Mouse (Mus musculus) kidney, adult 2 months (tissue): Measurements from ENCODE around the gene Acap1. TPM values are rescaled to one million over a fixed set of nuclear protein-coding genes. Genes with fewer than 3 reads are reported as not detected.
A peak's percentile ranks its signal among the peaks of the same experiment; 100 is the strongest.
"Not testable (repeated sequence)": the region's sequence is repeated elsewhere in the genome, so short reads cannot be mapped to it uniquely, and the experiment has no call there.

Experiments used
- DNase-seq: peaks from one replicate; pipeline ENCODE4 v3.0.0; 2021
- H3K27ac ChIP-seq: fragments of 200-500 bp; 2 replicates; pipeline ENCODE4 v1.5.1; 2012; ENCODE audit warnings: low read depth, low read length, control low read depth, inconsistent platforms; ENCODE audit not compliant: insufficient read depth
- H3K27me3 ChIP-seq: fragments of 200-500 bp; replicated peaks from 2 replicates; pipeline ENCODE4 v1.6.1; 2012; ENCODE audit warnings: mild to moderate bottlenecking, moderate library complexity, low read length, inconsistent platforms; ENCODE audit not compliant: control insufficient read depth, insufficient read depth
- H3K36me3 ChIP-seq: fragments of 200-500 bp; 2 replicates; pipeline ENCODE4 v1.6.1; 2012; ENCODE audit warnings: mild to moderate bottlenecking, moderate library complexity, low read length, inconsistent platforms; ENCODE audit not compliant: control insufficient read depth, insufficient read depth
- H3K4me1 ChIP-seq: fragments of 200-500 bp; 2 replicates; pipeline ENCODE4 v1.6.1; 2011; ENCODE audit warnings: low read length; ENCODE audit not compliant: control insufficient read depth, insufficient read depth
- H3K4me3 ChIP-seq: fragments of 200-500 bp; 2 replicates; pipeline ENCODE4 v1.5.1; 2011; ENCODE audit warnings: mild to moderate bottlenecking, low read depth, low read length, control low read depth; ENCODE audit not compliant: insufficient read depth
- CTCF ChIP-seq: fragments of 200-500 bp; conservative IDR thresholded peaks from 2 replicates; pipeline ENCODE4 v1.5.1; 2011; ENCODE audit warnings: low read depth, mild to moderate bottlenecking, control low read depth, low read length, moderate library complexity, mixed read lengths; ENCODE audit not compliant: insufficient read depth, insufficient read length
- POLR2A ChIP-seq: fragments of 200-500 bp; IDR thresholded peaks from one replicate; pipeline ENCODE4 v1.6.1; 2011; ENCODE audit warnings: low read depth, low read length, control low read depth
- WGBS: fragments of 180-500 bp; shearing (Covaris S2); methylation state at CpG from one replicate; pipeline ENCODE4 v1.1.7; 2018; 5-methylcytosine and 5-hydroxymethylcytosine counted together
- polyA plus RNA-seq: library from polyadenylated mRNA; depleted of rRNA; stranded (reverse); fragments of >200 nt; gene quantifications from 2 replicates; pipeline ENCODE4 v1.2.3, GENCODE M21; 2012

Gene Acap1
- polyA plus RNA-seq, 1 experiment = 6.1 TPM

DNA sequence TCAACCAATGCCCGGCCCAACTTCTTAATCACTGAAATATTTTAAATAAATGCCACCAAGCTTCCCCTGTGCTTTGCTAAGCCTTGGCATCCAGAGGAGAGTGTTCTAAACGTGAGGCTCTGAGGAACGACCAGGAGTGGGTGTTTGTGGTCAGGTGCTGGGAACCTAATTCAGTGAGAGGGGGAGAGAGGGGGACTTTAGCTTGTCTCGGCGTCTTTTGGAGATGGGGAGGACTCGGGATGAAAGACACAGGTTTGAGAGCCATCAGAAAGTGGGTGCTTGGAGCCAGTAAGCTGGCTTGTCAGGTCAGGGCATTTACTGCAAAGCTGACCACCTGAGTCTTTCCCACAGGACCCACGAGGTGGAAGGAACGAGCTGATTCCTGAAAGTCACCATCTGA is 36.4 kb upstream of the Acap1 start:
- H3K27me3 ChIP-seq = 0 out of 2 replicates have a peak, but pooled peaks cover 1% of the 10 kb centered on the region
- WGBS = 73% methylated on average over 8 of the region's 8 CpGs
- no peak for TF ChIP-seq POLR2A
- TF ChIP-seq CTCF = no peak
- H3K36me3 ChIP-seq = no peaks in the 10 kb centered on the region
- H3K4me1 ChIP-seq = peaks cover 5% of the 10 kb centered on the region
- DNase-seq = no peak
- H3K27ac ChIP-seq = no peak overlapping the region
- no peak overlapping the region for H3K4me3 ChIP-seq

DNA sequence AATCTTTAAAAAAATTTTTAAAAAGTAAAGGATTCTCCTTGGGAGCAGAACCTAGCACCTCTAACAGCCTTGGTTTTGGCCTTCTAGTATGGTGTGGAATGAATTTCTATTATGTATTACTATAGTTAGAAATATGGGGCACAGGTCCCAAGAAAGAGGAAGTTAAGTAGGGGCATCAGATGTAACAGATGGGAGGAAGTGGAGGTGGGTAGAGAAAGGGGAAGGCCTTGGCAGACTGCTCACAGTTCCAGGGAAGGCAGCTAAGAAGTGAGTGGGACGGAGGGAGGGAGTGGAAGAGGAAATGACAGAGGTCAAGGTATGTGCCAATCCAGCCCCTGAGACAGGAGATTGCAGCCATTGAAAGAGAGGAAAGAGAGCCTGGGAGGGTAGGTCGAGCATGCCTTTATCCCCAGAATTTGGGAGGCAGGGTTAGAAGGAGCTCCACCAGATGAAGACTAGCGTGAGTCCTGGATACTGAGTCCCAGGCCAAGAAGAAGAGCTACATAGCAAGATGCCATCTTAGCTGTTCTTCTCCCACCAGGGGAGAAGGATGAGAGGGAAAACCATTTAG is 35.7 kb upstream of the Acap1 start:
- Histone ChIP-seq H3K4me3 (no peak overlapping the region), H3K27ac (no peak overlapping the region), H3K4me1 (peaks cover 2% of the 10 kb centered on the region; the same call in 1 of the 2 replicates), H3K27me3 (0 out of 2 replicates have a peak, but pooled peaks cover under 1% of the 10 kb centered on the region), H3K36me3 (no peaks in the 10 kb centered on the region)
- TF ChIP-seq CTCF (no peak), POLR2A (no peak)
- WGBS = 71% methylated on average over 3 of the region's 3 CpGs
- DNase-seq = no peak

DNA sequence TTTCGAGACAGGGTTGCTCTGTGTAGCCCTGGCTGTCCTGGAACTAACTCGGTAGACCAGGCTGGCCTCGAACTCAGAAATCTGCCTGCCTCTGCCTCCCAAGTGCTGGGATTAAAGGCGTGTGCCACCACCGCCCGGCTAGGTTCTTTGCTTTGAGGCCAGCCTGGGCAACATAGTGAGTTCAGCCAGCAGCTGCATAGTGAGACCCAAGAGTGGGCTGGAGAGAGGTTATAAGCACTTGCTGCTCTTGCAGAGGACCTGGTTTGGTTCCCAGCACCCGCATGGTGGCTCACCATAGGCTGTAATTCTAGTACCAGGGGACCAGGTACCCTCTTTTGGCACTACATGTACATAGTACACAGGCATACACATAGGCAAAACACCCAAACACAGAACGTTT is 34.8 kb upstream of the Acap1 start:
- DNase-seq, H3K27ac ChIP-seq, H3K27me3 ChIP-seq, H3K36me3 ChIP-seq, H3K4me3 ChIP-seq, H3K4me1 ChIP-seq: not testable (repeated sequence)
- WGBS = 90% methylated on average over 8 of the region's 8 CpGs

DNA sequence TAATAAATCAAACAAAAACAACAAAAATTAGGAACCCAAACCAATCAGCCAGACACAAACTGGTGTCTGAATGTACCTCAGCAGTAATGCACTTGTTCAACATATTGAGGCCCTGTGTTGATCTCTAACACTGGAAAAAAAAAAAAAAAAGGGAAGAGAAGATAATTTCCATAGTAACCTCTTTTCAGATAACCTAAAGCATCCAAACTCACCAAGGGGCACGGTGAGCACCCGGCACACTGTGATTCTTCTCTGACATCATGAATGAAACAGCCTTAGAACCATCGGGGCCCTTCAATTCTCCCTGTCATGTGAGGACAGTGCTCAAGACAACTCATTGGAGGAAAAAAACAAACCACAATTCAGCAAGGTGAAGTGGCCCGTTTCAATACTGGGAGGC is 34.4 kb upstream of the Acap1 start:
- WGBS = 80% methylated on average over 4 of the region's 4 CpGs
- DNase-seq = no peak
- Histone ChIP-seq H3K36me3 (no peaks in the 10 kb centered on the region), H3K27ac (no peak overlapping the region), H3K27me3 (no peaks in the 10 kb centered on the region), H3K4me3 (no peak overlapping the region), H3K4me1 (no peaks in the 10 kb centered on the region; the same call in 1 of the 2 replicates)
- TF ChIP-seq POLR2A = no peak
- no peak for TF ChIP-seq CTCF

DNA sequence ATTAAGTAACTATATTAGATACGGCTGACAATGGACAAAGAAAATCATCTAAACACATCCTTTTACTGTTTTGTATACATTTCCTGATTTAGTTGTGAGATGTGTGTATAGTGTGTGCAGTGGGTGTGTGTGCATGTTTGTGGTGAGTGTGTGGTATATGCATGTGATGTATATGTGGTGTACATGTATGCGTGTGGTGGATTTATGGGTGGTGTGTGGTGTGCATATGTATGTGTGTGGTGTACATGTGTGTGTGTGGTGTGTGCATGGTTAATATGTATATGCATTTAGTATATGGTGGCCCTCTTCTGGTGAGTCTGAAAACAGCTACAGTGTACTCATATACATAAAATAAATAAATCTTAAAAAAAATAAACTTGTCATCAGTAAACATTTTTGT is 32.2 kb upstream of the Acap1 start:
- H3K27me3 ChIP-seq = no peaks in the 10 kb centered on the region
- WGBS = 98% methylated on average over 2 of the region's 2 CpGs
- peaks cover 3% of the 10 kb centered on the region; the same call in 1 of the 2 replicates for H3K4me1 ChIP-seq
- H3K36me3 ChIP-seq = no peaks in the 10 kb centered on the region
- TF ChIP-seq CTCF (no peak), POLR2A (no peak)
- no peak overlapping the region for H3K27ac ChIP-seq
- no peak overlapping the region for H3K4me3 ChIP-seq
- no peak for DNase-seq

DNA sequence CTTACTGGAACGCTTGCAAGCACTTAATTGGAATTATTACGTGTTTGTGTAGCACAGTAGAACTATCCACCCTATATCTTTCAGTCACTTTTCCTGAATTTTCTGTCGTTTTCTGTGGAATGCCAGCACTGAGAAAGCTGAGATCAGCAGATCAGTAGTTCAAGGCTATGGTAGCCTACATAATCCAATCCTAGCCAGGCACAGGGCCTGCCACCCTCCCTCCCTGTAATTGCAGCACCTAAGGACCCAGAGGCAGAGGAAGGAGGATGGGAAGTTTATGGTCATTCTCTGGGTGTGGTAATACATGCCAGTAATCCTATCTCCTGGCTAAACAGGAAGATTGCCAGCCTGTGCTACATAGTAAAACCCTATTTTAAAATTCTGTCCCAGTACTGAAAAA is 27.5 kb upstream of the Acap1 start:
- TF ChIP-seq CTCF (no peak), POLR2A (no peak)
- no peak for DNase-seq
- Histone ChIP-seq H3K27ac (peak overlapping the region; percentile 20; the same call in 1 of the 2 replicates), H3K27me3 (no peaks in the 10 kb centered on the region), H3K4me1 (peaks cover 6% of the 10 kb centered on the region; the same call in 1 of the 2 replicates), H3K36me3 (peaks cover 2% of the 10 kb centered on the region; the same call in 1 of the 2 replicates), H3K4me3 (no peak overlapping the region)
- WGBS = 53% methylated on average over 3 of the region's 3 CpGs

DNA sequence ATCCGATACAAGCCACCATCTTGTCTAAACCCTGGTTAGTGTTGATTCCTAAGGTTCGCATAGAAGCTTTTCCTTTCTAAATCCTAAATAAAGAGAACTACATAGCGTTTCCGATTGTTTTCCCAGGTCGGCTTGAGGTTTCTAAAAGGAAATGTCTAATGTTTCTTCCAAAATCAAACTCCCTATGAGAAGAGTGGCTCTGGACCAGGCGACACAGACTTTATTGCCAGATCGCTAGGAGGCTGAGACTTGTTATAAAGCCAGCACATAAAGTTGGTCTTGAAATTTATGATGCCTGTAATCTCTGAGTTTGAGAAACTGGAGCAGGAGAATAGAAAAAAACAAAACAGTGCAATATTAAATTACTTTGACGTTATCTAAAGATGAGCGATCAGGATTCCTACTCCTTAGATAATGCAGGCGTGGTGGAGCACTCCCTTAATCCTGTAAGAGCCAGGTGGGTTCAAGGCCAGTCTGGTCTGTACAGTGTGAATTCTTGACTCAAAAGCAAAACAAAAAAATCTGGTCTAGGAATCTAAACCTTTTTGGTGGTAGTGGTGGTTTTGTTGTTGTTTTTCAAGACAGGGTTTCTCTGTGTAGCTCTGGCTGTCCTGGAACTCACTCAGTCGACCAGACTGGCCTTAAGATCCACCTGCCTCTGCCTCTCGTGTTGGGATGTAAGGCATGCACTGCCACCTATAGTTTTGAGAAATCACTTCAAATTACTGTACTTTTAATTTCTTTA is 26.8 kb upstream of the Acap1 start:
- TF ChIP-seq CTCF = no peak
- TF ChIP-seq POLR2A = no peak
- Histone ChIP-seq H3K36me3 (peaks cover 4% of the 10 kb centered on the region; the same call in 1 of the 2 replicates), H3K27me3 (no peaks in the 10 kb centered on the region), H3K4me3 (peak overlapping the region; percentile 56), H3K4me1 (peaks cover 6% of the 10 kb centered on the region; the same call in 1 of the 2 replicates), H3K27ac (peak overlapping the region; percentile 93)
- WGBS = 5% methylated on average over 12 of the region's 12 CpGs
- DNase-seq = no peak
